Mouse (Mus musculus): ENCODE measurements at regions not wholly inside any gene's neighbourhood (a gene's known extent, or its start where the extent isn't known, plus 50 kb on each side); places are given as distances from the start of the nearest gene placed in this dataset.

DNA sequence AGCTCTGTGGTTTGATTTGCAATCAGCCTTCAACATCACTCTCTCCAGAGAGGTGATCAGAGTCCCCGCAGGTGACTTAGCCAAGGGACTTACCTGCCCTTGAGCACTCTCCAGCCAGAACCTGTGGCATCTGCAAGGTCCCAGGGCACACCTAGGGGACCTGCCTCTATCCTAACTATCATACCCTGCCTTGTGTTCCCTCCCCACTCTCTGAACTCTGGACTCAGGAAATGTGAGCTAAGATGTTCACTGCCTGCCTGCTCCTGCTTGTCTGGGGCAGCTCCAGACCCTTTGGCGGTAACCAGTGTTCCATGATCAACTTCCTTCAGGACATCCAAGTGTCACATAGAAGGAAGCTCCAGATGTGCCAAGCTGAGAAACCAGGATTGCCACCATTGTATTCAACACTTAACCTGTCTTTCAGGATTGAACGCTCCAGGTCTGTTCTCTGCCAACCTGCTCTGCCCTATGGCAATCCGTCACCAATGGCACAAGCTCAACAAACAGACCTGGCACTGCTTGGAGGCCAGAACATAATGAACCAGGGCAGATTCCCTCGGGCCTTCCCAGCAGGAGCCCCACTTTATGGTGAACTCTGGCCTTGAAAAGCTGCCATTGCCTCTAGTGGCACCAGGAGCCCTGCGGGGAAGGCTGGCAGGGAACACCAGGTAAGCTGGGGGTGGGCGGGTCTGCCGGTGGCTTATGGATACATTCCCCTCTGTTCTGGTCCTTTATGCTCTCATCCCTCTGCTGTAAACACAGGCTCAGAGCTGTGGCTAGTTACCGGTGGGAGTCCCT is 223.2 kb downstream of the Tle3 start:
- no peak for TF ChIP-seq EP300 (IDR thresholded peaks at IDR 0.05; ENCODE audit: low read depth)
- no peak for TF ChIP-seq CTCF (IDR thresholded peaks at IDR 0.05; ENCODE audit: low read depth)
